Mouse (Mus musculus) frontal cortex, postnatal 14 days (tissue): ENCODE data around the gene Atp8b2.

Source experiments
- DNase-seq, 2 experiments: peaks; one replicate each; pipeline ENCODE4 v3.0.0; 2022; ENCODE audit warnings: low spot score in 2 of 2

The Atp8b2 gene

GRCm38 (mm10) chr3:89899511-89899908, 63.8 kb downstream of the Atp8b2 start:
- no peak for DNase-seq

DNA sequence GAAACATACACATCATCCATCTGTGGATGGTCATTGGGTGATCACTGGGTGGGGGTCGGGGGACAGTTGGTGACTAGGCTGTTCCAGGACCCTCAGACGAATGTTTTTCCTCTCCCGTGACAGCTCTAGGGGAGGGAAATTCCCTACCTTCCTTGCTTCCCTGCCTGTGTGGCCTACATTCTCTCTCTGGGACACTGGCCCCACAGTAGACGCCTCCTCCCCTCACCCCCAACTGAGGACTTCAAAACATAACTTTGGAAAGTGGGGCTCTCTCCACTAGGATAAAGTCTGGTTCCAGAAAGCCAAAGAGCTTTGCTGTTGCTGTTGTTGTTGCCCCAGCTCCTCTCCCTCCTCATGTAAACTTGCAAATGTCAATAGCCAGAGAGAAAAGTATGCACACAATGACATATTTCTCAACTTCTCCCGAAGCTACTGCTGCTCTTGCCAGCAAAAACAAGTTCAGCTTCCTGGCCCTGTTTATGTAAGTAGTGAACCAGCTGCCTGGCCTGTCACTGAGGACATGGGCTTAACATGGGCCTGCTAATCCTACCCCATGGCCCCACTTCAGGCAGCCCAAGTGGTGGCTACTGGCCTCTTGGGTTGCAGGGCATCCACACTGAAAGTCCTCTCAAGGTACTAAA, 64.3 kb downstream of the Atp8b2 start:
- no peak for DNase-seq

GRCm38 (mm10) chr3:89898011-89898410, 65.3 kb downstream of the Atp8b2 start:
- no peak for DNase-seq

DNA sequence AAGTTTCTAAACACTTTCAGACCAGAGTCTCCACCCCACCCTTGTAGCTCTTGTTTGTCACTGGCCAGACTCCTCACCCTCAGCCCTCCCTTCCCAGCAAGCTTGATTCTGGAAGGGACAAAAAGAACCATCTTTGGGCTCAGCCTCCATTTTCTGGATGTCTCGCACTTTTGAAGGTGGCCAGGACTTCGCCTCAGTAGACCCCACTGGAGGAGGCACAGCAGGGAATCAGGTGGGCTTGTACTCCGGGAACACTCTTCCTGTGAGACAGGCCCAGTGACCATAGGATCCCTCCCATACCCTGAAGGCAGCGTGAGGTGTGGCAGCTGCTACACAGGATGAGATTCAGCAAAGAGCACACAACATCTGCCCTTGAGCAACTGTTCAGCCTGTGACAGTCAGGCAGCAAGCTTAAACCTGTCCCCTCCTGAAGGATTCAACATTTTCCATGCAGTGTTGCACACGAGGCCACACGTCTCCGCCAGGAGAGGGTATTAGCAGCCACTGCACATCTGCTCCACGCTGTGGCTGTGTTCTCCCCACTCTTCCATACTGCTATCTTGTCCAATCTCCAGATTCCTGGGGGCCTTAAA, 66.0 kb downstream of the Atp8b2 start:
- DNase-seq = no peak

DNA sequence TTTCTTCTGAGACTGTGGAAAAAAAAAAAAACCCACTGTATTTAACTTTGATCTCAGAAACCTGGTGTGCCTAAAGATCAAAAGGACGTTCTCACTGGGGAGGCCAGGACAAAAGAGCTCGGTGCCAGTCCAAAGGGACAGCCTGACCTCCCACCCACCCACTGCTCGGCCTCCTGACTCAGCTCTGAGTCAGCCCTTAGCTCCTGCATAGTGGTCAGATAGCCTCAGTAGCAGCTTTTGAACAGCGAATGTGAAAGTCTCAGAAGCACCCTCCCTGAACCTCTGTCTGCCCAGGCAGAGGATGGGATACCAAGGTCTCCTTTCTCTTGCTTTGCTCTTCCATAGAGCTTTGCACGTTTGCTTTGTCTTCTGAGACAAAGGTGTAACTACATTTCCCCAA, 66.7 kb downstream of the Atp8b2 start:
- no peak for DNase-seq

DNA sequence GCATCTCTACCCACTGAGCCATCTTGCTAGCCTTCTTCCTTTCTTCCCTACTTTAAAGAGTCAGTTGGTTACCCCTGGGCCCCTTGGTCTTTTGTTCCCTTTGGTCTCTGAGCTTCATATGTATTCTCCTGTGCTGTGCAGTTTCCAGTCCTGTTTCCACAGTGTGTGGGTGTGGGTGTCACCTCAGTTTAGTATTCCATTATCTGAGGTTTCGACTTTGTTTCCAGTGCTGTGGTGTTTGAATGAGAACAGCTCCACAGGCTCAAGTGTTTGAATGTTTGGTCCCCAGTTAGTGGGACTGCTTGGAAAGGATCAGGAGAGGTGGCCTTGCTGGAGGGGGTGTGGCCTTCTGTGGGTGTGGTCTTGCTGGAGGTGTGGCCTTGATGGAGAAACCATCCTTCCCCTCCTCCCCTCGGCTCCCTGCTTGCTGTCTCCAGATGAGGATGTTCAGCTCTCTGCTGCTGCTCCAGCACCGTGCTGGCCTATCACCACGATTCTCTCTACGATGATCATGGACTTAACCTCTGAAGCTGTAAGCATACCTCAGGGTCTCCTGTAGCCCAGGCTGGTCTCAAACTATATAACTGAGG, 70.7 kb downstream of the Atp8b2 start:
- DNase-seq = no peak

- DNase-seq = no peak
Observed at GRCm38 (mm10) chr3:89891696-89892095, 71.6 kb downstream of the Atp8b2 start.

- DNase-seq = no peak
Observed at GRCm38 (mm10) chr3:89889841-89890430, 73.4 kb downstream of the Atp8b2 start.
